Mouse (Mus musculus) G1E (cell line): ENCODE measurements at regions not wholly inside any gene's neighbourhood (a gene's known extent, or its start where the extent isn't known, plus 50 kb on each side); places are given as distances from the start of the nearest gene placed in this dataset.

Experiments used
- ATAC-seq: 2 replicates; pipeline ENCODE4 v1.8.0; 2016; ENCODE audit warnings: mild to moderate bottlenecking; ENCODE audit not compliant: insufficient number of reproducible peaks, poor library complexity, low FRiP score, severe bottlenecking; ENCODE audit errors: extremely low read depth
- DNase-seq: peaks from one replicate; pipeline ENCODE4 v3.0.0; 2012; ENCODE audit warnings: low spot score
- H3K27me3 ChIP-seq: 2 replicates; pipeline ENCODE4 v1.6.1; 2012; ENCODE audit warnings: mild to moderate bottlenecking, low read length, inconsistent platforms; ENCODE audit not compliant: insufficient read depth
- H3K36me3 ChIP-seq: replicated peaks from 2 replicates; pipeline ENCODE3; 2012; ENCODE audit warnings: mild to moderate bottlenecking, inconsistent platforms
- H3K4me1 ChIP-seq: 2 replicates; pipeline ENCODE4 v1.6.1; 2012; ENCODE audit warnings: low read depth, low read length, inconsistent platforms, mixed read lengths; ENCODE audit not compliant: insufficient read depth
- H3K4me3 ChIP-seq: 2 replicates; pipeline ENCODE4 v1.5.1; 2012; ENCODE audit warnings: low read depth, mild to moderate bottlenecking, inconsistent platforms, low read length, moderate library complexity, mixed read lengths
- H3K9me3 ChIP-seq: replicated peaks from 2 replicates; pipeline ENCODE4 v1.6.1; 2012; ENCODE audit warnings: inconsistent platforms
- CTCF ChIP-seq: IDR thresholded peaks from 2 replicates; pipeline ENCODE4 v1.5.1; 2012; ENCODE audit warnings: low read depth, low read length, inconsistent platforms, mixed read lengths
- GATA1 ChIP-seq: IDR thresholded peaks from 2 replicates; pipeline ENCODE4 v1.6.1; 2012; ENCODE audit warnings: borderline replicate concordance, low read length, inconsistent platforms, mixed read lengths
- GATA2 ChIP-seq: IDR thresholded peaks from 2 replicates; pipeline ENCODE4 v1.6.1; 2012; ENCODE audit warnings: low read depth, low read length, inconsistent platforms, borderline replicate concordance
- POLR2AphosphoS5 ChIP-seq: IDR thresholded peaks from 2 replicates; pipeline ENCODE4 v1.6.1; 2012; ENCODE audit warnings: low read depth, low read length, inconsistent platforms; ENCODE audit not compliant: insufficient replicate concordance
- TAL1 ChIP-seq: conservative IDR thresholded peaks from 2 replicates; pipeline ENCODE4 v1.6.1; 2012; ENCODE audit warnings: low read depth, low read length, inconsistent platforms, mixed read lengths

DNA sequence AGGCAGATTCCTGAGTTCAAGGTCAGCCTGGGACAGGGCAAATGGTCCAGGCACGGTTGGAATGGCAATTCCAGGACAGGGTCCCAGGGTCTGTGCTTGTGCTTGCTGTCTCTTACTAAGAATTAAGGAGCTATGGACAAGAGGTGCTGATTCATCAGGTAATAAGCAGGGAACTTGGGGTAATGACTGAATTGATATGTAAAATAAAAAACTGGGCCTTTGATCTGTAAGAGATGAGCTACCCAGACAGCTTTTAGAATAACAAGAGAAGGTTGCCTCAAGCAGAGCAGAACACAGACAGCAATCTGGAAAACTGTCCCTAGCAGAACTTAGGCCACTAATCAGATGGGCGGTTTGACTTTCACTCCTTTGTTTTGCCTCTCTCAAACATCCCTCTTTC, 189.6 kb upstream of the Stac start:
- no peaks in the 10 kb centered on the region for H3K4me1 ChIP-seq
- TF ChIP-seq GATA1 (no peak), CTCF (no peak), GATA2 (no peak), TAL1 (no peak), POLR2AphosphoS5 (no peak)
- DNase-seq (no peak), ATAC-seq (no peak)
- H3K27me3 ChIP-seq, result no peaks in the 10 kb centered on the region
- H3K4me3 ChIP-seq, result no peak overlapping the region
- peaks cover 28% of the 10 kb centered on the region for H3K9me3 ChIP-seq
- H3K36me3 ChIP-seq, result no peaks in the 10 kb centered on the region

DNA sequence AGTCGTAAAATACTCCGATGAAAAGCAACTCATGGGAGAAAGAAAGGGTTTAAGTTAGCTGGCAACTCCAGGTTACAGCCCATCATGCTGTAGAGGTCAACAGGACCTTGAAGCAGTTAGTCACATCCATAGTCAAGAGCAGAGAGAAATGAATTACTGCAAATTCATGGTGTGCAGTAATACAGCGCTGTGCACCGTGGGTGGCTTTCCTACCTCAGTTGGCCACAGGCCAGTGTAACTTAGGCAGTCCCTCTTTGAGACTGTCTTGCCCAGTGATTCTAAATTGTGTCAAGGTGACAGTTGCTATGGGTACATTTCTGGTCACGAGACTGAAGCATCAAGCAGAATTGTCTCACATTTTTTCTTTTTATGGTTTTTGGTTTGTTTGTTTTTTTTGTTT, 186.7 kb upstream of the Stac start:
- no peaks in the 10 kb centered on the region for H3K27me3 ChIP-seq
- no peaks in the 10 kb centered on the region for H3K36me3 ChIP-seq
- no peak for TF ChIP-seq POLR2AphosphoS5
- TF ChIP-seq GATA1, result no peak
- TF ChIP-seq TAL1, result no peak
- TF ChIP-seq GATA2, result no peak
- no peak for TF ChIP-seq CTCF
- no peak overlapping the region for H3K4me3 ChIP-seq
- no peaks in the 10 kb centered on the region for H3K4me1 ChIP-seq
- peaks cover 29% of the 10 kb centered on the region for H3K9me3 ChIP-seq
- ATAC-seq, result no peak
- DNase-seq, result no peak

DNA sequence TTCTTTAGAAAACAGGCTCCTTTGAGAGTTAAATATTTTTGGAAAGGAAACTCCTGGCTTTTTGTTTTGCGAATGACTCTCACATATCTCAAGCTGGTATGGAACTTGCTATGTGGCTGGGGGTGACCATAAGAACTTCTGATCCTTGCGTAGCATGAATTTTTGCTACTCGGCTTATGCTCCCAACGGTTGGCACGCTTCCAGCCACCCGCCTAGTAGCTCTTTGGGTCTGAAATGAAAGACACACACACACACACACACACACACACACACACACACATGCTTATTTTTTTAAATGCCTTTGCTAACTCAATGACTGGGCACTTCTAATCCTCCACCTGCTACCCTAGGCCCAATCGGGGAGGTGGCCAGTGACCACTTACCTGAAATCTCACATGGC, 180.3 kb upstream of the Stac start:
- ATAC-seq (no peak), DNase-seq (no peak)
- Histone ChIP-seq H3K27me3 (no peaks in the 10 kb centered on the region), H3K9me3 (peaks cover 27% of the 10 kb centered on the region), H3K4me1 (no peaks in the 10 kb centered on the region), H3K4me3 (no peak overlapping the region), H3K36me3 (no peaks in the 10 kb centered on the region)
- TF ChIP-seq GATA1 (no peak), TAL1 (no peak), GATA2 (no peak), POLR2AphosphoS5 (no peak), CTCF (no peak)

DNA sequence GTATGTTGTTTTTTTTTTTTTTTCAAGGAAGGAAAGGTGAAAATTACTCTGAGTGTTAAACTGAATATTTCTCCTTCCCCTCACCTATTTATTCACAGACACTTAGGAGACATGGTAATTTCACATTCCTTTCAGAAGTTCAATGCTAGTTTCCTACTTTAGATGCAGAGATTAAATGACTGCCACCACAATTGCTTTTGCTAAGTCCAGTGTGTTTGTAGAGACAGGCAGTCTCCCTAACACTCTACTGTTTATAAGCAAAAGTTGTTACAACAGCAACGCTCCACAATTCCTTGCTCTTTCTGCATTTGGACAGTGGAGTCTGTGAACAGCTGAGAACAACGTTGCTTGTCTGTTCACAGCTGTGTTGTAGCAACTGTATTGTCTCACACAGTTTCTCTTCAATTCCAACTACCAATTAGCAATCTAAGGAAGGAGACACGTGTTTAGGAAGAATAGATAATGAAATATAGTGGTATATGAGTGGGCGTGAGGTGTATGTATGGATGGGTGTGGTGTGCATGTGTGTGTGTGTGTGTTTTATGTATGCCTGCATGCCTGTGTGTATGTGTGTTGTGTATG, 179.7 kb upstream of the Stac start:
- DNase-seq (no peak), ATAC-seq (no peak)
- Histone ChIP-seq H3K27me3 (no peaks in the 10 kb centered on the region), H3K9me3 (peaks cover 27% of the 10 kb centered on the region), H3K4me3 (no peak overlapping the region), H3K4me1 (no peaks in the 10 kb centered on the region), H3K36me3 (no peaks in the 10 kb centered on the region)
- TF ChIP-seq GATA1 (no peak), POLR2AphosphoS5 (no peak), CTCF (no peak), TAL1 (no peak), GATA2 (no peak)

DNA sequence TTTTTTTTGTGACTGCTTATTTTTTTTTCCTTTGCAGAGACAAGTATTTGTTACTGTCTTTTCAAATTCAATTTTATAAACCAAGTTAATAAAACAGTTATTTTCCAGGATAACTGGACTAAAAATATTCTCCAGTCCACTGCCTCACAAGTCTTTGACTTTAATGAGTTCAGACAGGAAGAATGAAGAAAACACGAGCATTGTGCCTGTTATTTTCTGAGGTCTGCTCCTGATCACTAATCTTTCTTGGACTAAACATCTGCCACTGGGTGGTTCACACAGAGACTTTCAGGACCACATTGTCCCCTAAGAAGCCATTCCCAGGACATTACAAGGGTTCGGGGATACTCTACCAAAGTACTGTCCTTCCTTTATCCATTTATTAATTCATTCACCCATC, 167.9 kb upstream of the Stac start:
- DNase-seq (no peak), ATAC-seq (no peak)
- Histone ChIP-seq H3K9me3 (peaks cover 32% of the 10 kb centered on the region), H3K36me3 (no peaks in the 10 kb centered on the region), H3K4me1 (no peaks in the 10 kb centered on the region), H3K4me3 (no peak overlapping the region), H3K27me3 (no peaks in the 10 kb centered on the region)
- TF ChIP-seq POLR2AphosphoS5, result no peak
- no peak for TF ChIP-seq GATA1
- TF ChIP-seq TAL1, result no peak
- no peak for TF ChIP-seq CTCF
- TF ChIP-seq GATA2, result no peak

DNA sequence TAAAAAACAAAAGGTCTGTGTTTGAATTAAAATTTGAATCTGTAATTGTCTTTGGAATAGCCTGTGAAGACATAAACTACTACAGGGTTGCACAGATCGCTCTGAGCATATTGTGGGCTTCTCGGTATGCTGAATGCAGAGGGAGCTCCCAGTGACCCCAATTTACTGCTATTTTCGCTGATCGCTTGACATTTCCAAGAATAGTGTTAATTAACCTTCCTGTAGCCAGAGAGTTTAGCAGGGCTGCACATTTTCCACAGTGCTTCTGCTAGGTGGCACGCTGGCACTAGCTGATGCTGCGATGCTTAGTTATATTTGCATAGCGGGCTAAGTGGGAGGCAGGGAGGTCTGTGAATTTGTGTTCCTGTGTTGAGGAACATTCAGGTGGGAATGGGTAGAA, 164.8 kb upstream of the Stac start:
- Histone ChIP-seq H3K4me3 (no peak overlapping the region), H3K9me3 (peaks cover 31% of the 10 kb centered on the region), H3K27me3 (no peaks in the 10 kb centered on the region), H3K4me1 (no peaks in the 10 kb centered on the region), H3K36me3 (no peaks in the 10 kb centered on the region)
- no peak for DNase-seq
- no peak for ATAC-seq
- TF ChIP-seq CTCF, result no peak
- TF ChIP-seq GATA2, result no peak
- TF ChIP-seq TAL1, result no peak
- no peak for TF ChIP-seq GATA1
- no peak for TF ChIP-seq POLR2AphosphoS5
